Mouse (Mus musculus) gastrocnemius, postnatal 36 days (tissue): Measurements from ENCODE around the gene Acot5. TPM values are rescaled to one million over a fixed set of nuclear protein-coding genes. Genes with fewer than 3 reads are reported as not detected.
"Not testable (repeated sequence)": the region's sequence is repeated elsewhere in the genome, so short reads cannot be mapped to it uniquely, and the experiment has no call there.

Experiments
- DNase-seq, 2 experiments: peaks; one replicate each; pipeline ENCODE4 v3.0.0; 2022
- intact Hi-C: fragments of 180-260 bp; cut with DNase I; formaldehyde crosslinking; loops from one replicate; pipeline ENCODE4 v1.15.1; 2025
- total RNA-seq, 2 experiments: library from RNA; stranded (reverse); gene quantifications; 2 replicates each; pipeline ENCODE4 v1.2.3; 2021

Acot5 gene
- total RNA-seq, 2 experiments from 2014 or later: not detected

DNA sequence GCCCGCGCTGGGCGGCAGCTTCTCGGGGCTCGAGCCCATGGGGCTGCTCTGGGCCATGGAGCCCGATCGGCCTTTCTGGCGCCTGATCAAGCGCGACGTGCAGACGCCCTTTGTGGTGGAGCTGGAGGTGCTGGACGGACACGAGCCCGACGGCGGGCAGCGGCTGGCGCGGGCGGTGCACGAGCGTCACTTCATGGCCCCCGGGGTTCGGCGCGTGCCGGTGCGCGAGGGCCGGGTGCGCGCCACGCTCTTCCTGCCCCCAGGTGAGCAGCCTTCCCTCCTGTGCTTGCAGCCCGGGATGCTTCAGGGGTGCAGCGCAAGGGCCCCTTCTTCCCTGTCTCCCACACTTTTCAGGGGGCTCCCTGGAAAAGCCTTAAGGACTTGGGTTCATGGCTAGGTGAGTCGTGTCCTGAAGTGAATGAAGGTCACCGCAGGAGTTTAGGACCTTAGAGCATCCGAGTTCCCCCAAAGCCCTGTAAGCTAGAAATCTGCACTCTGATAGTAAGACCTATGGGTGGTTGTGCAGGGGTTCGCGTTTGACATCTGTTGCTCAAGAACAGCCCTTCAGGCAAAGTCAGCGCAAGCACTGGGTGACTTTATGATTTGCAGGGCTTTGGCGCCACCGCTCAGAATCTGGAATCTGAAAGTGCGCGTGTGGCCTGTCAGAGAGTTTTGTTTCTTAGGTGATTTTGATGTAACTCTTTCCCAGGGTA lies 15.3 kb upstream of the Acot5 start:
- intact Hi-C loops: no loop called here
- DNase-seq: no peak

GRCm38 (mm10) chr12:84060946-84061345 lies 8.2 kb upstream of the Acot5 start:
- no peak for DNase-seq
- intact Hi-C loops: no loop called here

DNA sequence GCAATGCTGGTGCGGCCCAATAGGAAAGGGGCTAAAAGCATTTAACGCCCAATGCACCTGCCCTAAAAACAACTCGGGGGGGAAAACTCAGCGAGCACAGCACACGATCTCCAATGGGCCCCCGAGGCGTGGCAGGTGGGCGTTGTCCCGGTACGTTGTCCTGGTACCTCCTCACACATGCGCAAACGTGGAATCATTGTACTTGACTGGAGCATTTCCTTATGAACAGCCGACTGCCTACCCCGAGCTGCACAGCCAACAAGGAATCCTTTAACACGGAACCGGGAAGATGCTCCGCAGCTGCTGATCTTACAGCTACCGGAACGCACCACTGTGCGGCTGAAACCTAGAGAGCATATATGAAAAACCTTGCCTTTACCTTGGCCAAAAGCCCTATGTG lies 6.8 kb upstream of the Acot5 start:
- DNase-seq: no peak
- intact Hi-C loops: no loop called here

GRCm38 (mm10) chr12:84063228-84063627 lies 5.9 kb upstream of the Acot5 start:
- intact Hi-C loops: no loop called here
- no peak for DNase-seq

GRCm38 (mm10) chr12:84063833-84064232 lies 5.3 kb upstream of the Acot5 start:
- intact Hi-C loops: no loop called here
- no peak for DNase-seq

- DNase-seq: no peak
- intact Hi-C loops: no loop called here
Observed at GRCm38 (mm10) chr12:84064621-84065020, 4.5 kb upstream of the Acot5 start.

GRCm38 (mm10) chr12:84067752-84068151 lies 1.4 kb upstream of the Acot5 start:
- intact Hi-C loops: no loop called here
- DNase-seq: no peak

DNA sequence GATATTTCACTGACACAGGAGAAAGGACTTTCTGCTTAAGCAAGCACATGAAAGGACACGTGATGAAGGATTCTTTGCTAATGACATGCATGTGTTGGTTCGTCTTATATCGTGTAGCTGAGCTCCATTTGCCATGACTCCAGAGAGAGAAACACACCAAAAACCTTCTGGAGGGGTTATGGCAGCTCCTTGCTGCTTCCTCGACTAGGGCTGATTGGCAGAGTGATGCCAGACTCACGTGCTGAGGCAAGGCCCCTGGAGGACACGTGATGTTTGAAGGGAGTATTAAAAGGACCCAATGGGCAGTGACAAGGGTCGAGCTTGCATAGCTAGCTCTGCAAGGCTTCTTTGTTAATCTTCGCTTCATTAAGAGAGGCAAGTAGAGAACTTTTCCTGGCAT lies 829 bp upstream of the Acot5 start:
- intact Hi-C loops: no loop called here

GRCm38 (mm10) chr12:84069582-84069981 lies 457 bp downstream of the Acot5 start:
- peak in 1 of 2 experiments; percentile 18 for DNase-seq
- intact Hi-C loops: not testable (repeated sequence)

More for the DNA sequence above, 829 bp upstream of the Acot5 start:
- DNase-seq: no peak

- intact Hi-C loops: no loop called here
Observed at GRCm38 (mm10) chr12:84071696-84072095, 2.6 kb downstream of the Acot5 start.

DNA sequence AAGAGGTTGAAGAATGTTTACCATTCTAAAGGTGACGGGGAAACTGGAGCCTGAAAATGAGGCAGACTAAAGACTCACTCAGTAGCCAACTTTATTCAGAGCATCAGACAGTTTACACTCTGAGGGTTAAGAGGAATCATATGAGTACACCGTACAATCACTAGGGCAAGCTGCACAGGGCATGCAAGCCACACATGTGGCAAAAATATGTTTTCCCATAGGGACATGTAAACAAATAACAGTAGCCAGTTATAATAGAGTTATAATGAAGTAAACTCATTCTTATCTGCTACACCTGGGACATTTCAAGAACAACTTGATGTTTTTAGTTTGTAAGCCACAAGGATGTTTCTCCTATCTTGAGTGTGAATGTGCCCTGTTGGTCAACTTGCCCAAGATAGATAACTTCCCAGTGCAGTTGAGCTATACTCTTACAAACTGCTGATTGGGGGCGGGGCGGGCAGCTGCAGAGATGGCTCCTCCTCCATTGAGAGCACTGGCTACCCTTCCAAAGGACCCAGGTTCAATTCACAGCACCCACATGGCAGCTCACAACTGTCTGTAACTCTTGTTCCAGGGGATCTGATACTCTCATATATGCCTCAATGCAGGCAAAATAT lies 8.4 kb downstream of the Acot5 start:
- no peak for DNase-seq
- intact Hi-C loops: no loop called here

More at GRCm38 (mm10) chr12:84071696-84072095, 2.6 kb downstream of the Acot5 start:
- no peak for DNase-seq

GRCm38 (mm10) chr12:84083842-84084241 lies 14.7 kb downstream of the Acot5 start:
- intact Hi-C loops: no loop called here
- no peak for DNase-seq

DNA sequence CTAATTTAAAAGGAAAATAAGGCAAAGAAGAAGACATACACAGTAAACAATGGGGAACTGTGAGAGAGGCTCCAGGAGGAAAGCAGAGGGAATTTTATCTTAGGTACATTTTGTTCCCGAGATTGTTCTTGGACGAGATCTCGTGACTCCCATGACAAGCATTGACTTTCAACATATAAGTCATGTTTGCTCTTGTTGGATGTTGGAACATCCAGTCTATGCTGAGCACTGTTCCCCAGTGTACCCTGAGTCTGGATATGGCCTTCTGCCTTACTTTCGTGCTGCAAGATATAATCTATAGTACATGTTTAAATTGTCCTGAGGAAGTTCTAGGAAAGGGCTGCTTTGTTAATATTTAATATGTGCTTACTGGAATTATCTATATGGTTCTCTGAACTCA lies 15.5 kb downstream of the Acot5 start:
- intact Hi-C loops: no loop called here
- no peak for DNase-seq

DNA sequence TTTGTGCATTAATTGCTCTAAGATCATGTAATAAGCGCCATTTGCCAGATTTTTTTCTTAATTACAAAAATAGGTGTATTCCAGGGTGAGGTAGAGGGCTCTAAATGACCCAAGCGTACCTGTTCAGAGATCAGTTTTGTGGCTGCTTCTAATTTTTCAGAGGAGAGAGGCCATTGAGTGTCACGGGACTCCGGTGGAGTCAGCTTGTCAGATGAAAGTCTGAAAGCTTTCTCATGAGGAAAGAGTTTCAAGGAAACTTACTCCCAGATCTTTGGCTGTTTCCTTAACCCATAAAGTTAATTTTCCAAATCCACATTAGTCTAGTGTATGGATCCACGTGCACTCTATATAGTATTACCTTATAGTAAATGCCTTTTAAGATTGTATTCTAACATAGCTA lies 25.5 kb downstream of the Acot5 start:
- intact Hi-C loops, DNase-seq: not testable (repeated sequence)

GRCm38 (mm10) chr12:84099605-84100004 lies 30.5 kb downstream of the Acot5 start:
- intact Hi-C loops: no loop called here
- DNase-seq: no peak

DNA sequence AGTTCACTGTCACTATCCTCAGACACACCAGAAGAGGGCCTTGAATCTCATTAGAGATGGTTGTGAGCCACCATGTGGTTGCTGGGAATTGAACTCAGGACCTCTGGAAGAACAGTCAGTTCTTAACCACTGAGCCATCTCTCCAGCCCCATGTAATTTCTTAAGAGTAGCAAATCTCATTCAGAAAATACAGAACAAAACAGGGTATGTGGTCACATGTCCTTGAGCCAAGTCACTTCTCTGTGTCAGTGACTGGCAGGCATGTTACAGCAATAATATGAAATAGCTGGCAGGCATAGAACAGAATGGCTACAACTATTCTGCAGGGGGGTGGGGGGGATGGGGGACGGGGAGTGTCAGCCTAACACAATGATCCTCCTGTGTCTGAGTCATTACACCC lies 30.9 kb downstream of the Acot5 start:
- no peak for DNase-seq
- intact Hi-C loops: no loop called here

DNA sequence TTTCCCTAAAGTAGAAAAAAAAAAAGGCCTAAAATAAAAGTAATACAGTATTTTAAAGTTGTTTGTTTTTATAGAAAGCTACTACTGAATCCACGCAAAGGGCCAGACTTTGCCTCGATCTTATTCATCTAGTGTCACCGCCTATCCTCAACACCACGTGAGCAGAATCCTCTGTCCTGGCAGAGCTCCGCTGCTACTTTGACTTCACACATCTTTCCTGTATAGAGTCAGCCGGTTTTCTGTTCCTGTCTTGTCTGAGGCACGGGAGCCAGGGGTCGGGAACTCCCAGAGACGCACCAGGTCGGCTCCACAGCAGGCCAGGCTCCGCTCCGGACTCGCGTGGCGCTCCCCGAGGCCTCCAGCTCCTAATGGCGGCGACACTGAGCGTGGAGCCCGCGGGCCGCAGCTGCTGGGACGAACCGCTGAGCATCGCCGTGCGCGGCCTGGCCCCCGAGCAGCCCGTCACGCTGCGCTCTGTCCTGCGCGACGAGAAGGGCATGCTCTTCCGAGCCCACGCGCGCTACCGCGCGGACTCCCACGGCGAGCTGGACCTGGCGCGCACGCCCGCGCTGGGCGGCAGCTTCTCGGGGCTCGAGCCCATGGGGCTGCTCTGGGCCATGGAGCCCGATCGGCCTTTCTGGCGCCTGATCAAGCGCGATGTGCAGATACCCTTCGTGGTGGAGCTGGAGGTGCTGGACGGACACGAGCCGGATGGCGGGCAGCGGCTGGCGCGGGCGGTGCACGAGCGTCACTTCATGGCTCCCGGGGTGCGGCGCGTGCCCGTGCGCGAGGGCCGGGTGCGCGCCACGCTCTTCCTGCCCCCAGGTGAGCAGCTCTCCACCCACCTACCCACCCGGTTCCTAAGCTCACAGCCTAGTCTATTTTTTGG lies 31.7 kb downstream of the Acot5 start, which contains the start of gene Acot6:
Acot6 (plus strand) TSS at position 51 of the 889 bp plus-strand sequence.
- intact Hi-C loops: not testable (repeated sequence)
- peak; percentile 11 to 40 for DNase-seq

DNA sequence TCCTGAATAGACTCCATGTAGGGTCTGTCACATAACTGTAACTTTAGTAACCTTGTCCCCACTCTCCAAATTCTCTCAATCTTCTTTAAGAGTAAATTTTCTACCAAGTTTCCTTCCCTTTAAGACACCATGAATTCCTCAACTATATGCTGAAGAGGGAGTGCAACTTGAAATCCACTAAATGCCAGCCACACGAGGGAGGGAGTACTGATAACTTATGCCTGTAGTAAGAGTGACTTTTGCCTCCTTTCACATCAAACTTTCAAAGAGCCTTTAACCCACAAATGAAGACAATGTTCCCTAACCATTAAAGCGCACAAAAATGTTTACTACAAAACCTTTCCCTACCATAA lies 32.3 kb downstream of the Acot5 start:
- DNase-seq: no peak
- intact Hi-C loops: no loop called here

DNA sequence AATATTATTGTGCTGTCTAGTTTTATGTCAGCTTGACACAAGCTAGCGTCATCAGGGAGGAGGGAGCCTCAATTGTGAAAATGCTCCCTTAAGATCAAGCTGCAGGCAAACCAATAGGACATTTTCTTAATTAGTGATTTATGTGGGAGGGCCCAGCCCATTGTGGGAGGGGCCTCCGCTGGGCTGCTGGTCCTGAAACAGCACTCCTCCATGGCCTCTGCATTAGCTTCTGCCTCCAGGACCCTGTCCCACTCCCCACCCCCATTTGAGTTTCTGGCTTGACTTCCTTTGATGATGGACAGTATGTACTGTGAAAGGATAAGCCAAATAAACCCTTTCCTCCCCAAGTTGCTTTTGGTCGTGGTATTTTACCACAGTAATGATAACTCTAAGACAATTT lies 37.9 kb downstream of the Acot5 start:
- intact Hi-C loops: no loop called here
- DNase-seq: no peak

DNA sequence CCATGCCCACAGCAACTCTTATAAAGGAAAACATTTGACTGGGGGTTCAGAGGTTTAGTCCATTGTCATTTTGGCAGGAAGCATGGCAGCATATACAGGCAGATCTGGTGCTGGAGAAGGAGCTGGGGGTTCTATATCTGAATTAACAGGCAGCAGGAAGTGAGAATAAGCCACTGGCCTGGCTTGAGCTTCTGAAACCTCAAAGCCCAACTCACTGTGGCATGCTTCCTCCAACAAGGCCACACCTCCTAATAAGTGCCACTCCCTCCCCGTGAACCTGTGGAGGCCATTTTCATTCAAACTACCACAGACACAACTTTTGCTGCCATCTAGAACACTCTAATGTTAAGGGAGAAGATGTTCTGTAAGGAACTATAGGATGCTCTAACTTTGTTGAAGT lies 38.6 kb downstream of the Acot5 start:
- DNase-seq: no peak
- intact Hi-C loops: no loop called here

DNA sequence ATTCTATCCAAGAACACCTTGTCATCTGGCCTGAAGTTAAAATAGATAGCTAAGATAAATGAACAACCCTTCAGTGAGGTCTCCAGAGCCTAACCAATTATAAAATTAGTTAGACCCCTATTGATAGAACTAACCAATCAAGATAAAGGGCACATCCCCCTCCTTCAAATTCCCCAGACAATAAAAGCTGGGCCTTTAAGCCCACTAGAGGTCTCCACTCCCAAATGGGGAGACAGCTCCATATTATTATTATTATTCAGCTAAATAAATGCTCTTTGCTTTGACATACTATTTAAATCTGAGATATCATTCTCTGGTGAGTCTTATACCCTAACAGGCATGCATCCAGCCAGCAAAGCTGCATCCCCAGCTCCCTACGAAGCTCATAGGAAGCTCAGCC lies 40.8 kb downstream of the Acot5 start:
- no peak for DNase-seq
- intact Hi-C loops: no loop called here
